Mouse (Mus musculus) CH12.LX (cell line): Measurements from ENCODE around the gene Kif18b. TPM values are rescaled to one million over a fixed set of nuclear protein-coding genes. Genes with fewer than 3 reads are reported as not detected.
A peak's percentile ranks its signal among the peaks of the same experiment; 100 is the strongest.

Source experiments
- DNase-seq: peaks from one replicate; pipeline ENCODE4 v3.0.0-alpha.2; 2013; ENCODE audit errors: extremely low read depth
- H3K27ac ChIP-seq: 2 replicates; pipeline ENCODE4 v1.5.1; 2012; ENCODE audit warnings: low read depth, mild to moderate bottlenecking, control low read depth, moderate library complexity; ENCODE audit not compliant: insufficient read depth
- H3K27me3 ChIP-seq: replicated peaks from 2 replicates; pipeline ENCODE3; 2012; ENCODE audit warnings: inconsistent platforms
- H3K36me3 ChIP-seq, 2 experiments: replicated peaks in 1 of 2; 2 replicates each; pipeline versions ENCODE3 to v1.6.1; 2012; ENCODE audit warnings: inconsistent platforms in 1 of 2, low read length in 1 of 2, mild to moderate bottlenecking in 1 of 2, mixed read lengths in 1 of 2, moderate library complexity in 1 of 2; ENCODE audit not compliant: control insufficient read depth in 1 of 2, insufficient read depth in 1 of 2
- H3K4me1 ChIP-seq, 2 experiments: 2 replicates each; pipeline ENCODE4 v1.6.1; 2012; ENCODE audit warnings: inconsistent platforms in 1 of 2, moderate library complexity in 1 of 2; ENCODE audit not compliant: insufficient read depth in 2 of 2, control insufficient read depth in 1 of 2
- H3K4me2 ChIP-seq: 2 replicates; pipeline ENCODE4 v1.6.1; 2012; ENCODE audit warnings: low read depth, mild to moderate bottlenecking, control low read depth; ENCODE audit not compliant: poor library complexity, insufficient read depth, severe bottlenecking
- H3K4me3 ChIP-seq, 3 experiments: fragments of 150-350 bp in 1 of 3; sonication (generic) in 1 of 3; replicated peaks in 1 of 3; 2 replicates each; pipeline versions ENCODE3 to v1.5.1; 2011 to 2012; ENCODE audit warnings: low read depth in 2 of 3, low read length in 2 of 3, mild to moderate bottlenecking in 2 of 3, moderate library complexity in 2 of 3, control low read depth in 1 of 3, improper control_type of control experiment in 1 of 3, inconsistent platforms in 1 of 3, mixed read lengths in 1 of 3; ENCODE audit not compliant: poor library complexity in 1 of 3
- H3K79me2 ChIP-seq: replicated peaks from 2 replicates; pipeline ENCODE4 v1.6.1; 2012; ENCODE audit warnings: mild to moderate bottlenecking, moderate library complexity; ENCODE audit not compliant: control insufficient read depth, poor library complexity, insufficient read depth, severe bottlenecking; ENCODE audit errors: extremely low read depth
- H3K9ac ChIP-seq: 2 replicates; pipeline ENCODE4 v1.6.1; 2012; ENCODE audit warnings: low read depth, mild to moderate bottlenecking, control low read depth, moderate library complexity; ENCODE audit not compliant: insufficient read depth
- H3K9me3 ChIP-seq: replicated peaks from 2 replicates; pipeline ENCODE3; 2012; ENCODE audit warnings: low read length, inconsistent platforms, mixed read lengths
- CHD1 ChIP-seq: IDR thresholded peaks from 2 replicates; pipeline ENCODE4 v1.6.1; 2012; ENCODE audit warnings: low read depth, low read length, improper control_type of control experiment, inconsistent platforms
- CHD2 ChIP-seq: IDR thresholded peaks from 2 replicates; pipeline ENCODE4 v1.6.1; 2011; ENCODE audit warnings: low read length, improper control_type of control experiment
- CTCF ChIP-seq, 2 experiments: IDR thresholded peaks in 1 of 2; conservative IDR thresholded peaks in 1 of 2; 2 replicates each; pipeline ENCODE4 v1.5.1; 2011 to 2012; ENCODE audit warnings: low read depth in 2 of 2, low read length in 2 of 2, improper control_type of control experiment in 1 of 2, inconsistent platforms in 1 of 2, mild to moderate bottlenecking in 1 of 2, moderate library complexity in 1 of 2
- E2F4 ChIP-seq: IDR thresholded peaks from 2 replicates; pipeline ENCODE4 v1.6.1; 2011; ENCODE audit warnings: low read depth, low read length, improper control_type of control experiment; ENCODE audit not compliant: insufficient replicate concordance
- EP300 ChIP-seq: IDR thresholded peaks from 2 replicates; pipeline ENCODE4 v1.6.1; 2011; ENCODE audit warnings: low read length, improper control_type of control experiment
- GABPA ChIP-seq: IDR thresholded peaks from 2 replicates; pipeline ENCODE4 v1.6.1; 2012; ENCODE audit warnings: low read depth, low read length, improper control_type of control experiment, inconsistent platforms; ENCODE audit not compliant: insufficient replicate concordance
- HCFC1 ChIP-seq: IDR thresholded peaks from 2 replicates; pipeline ENCODE4 v1.6.1; 2012; ENCODE audit warnings: low read depth, mild to moderate bottlenecking, inconsistent platforms, low read length, improper control_type of control experiment
- IRF4 ChIP-seq: IDR thresholded peaks from 2 replicates; pipeline ENCODE4 v1.6.1; 2014; ENCODE audit warnings: low read depth, mild to moderate bottlenecking, inconsistent platforms, low read length, improper control_type of control experiment
- JUN ChIP-seq: IDR thresholded peaks from 2 replicates; pipeline ENCODE4 v1.6.1; 2011; ENCODE audit warnings: low read depth, mild to moderate bottlenecking, low read length, improper control_type of control experiment, moderate library complexity; ENCODE audit not compliant: insufficient read depth
- MAX ChIP-seq: IDR thresholded peaks from 2 replicates; pipeline ENCODE4 v1.6.1; 2011; ENCODE audit warnings: low read length, improper control_type of control experiment
- MEF2A ChIP-seq: IDR thresholded peaks from 2 replicates; pipeline ENCODE4 v1.6.1; 2014; ENCODE audit warnings: low read depth, mild to moderate bottlenecking, inconsistent platforms, low read length, improper control_type of control experiment, borderline replicate concordance
- NELFE ChIP-seq: IDR thresholded peaks from 2 replicates; pipeline ENCODE4 v1.6.1; 2011; ENCODE audit warnings: low read depth, low read length, improper control_type of control experiment
- PAX5 ChIP-seq: IDR thresholded peaks from 2 replicates; pipeline ENCODE4 v1.6.1; 2012; ENCODE audit warnings: low read length, inconsistent platforms, mixed read lengths
- POLR2AphosphoS2 ChIP-seq: IDR thresholded peaks from 2 replicates; pipeline ENCODE4 v1.6.1; 2011; ENCODE audit warnings: low read depth, low read length, improper control_type of control experiment
- RAD21 ChIP-seq: IDR thresholded peaks from 2 replicates; pipeline ENCODE4 v1.6.1; 2011; ENCODE audit warnings: low read depth, mild to moderate bottlenecking, low read length, improper control_type of control experiment, moderate library complexity
- RCOR1 ChIP-seq: conservative IDR thresholded peaks from 2 replicates; pipeline ENCODE4 v1.6.1; 2012; ENCODE audit warnings: low read depth, mild to moderate bottlenecking, inconsistent platforms, low read length, improper control_type of control experiment
- TBP ChIP-seq: conservative IDR thresholded peaks from 2 replicates; pipeline ENCODE4 v1.6.1; 2011; ENCODE audit warnings: low read depth, low read length, improper control_type of control experiment
- TCF12 ChIP-seq: IDR thresholded peaks from 2 replicates; pipeline ENCODE4 v1.6.1; 2014; ENCODE audit warnings: low read depth, mild to moderate bottlenecking, inconsistent platforms, low read length, improper control_type of control experiment
- ZC3H11A ChIP-seq: IDR thresholded peaks from 2 replicates; pipeline ENCODE4 v1.6.1; 2012; ENCODE audit warnings: low read depth, mild to moderate bottlenecking, inconsistent platforms, low read length, improper control_type of control experiment
- ZKSCAN1 ChIP-seq: IDR thresholded peaks from 2 replicates; pipeline ENCODE4 v1.6.1; 2012; ENCODE audit warnings: low read depth, inconsistent platforms, low read length, improper control_type of control experiment, borderline replicate concordance
- ZNF384 ChIP-seq: IDR thresholded peaks from 2 replicates; pipeline ENCODE4 v1.6.1; 2012; ENCODE audit warnings: low read depth, low read length, improper control_type of control experiment, inconsistent platforms
- dilution Hi-C: fragments of 300-500 bp; cut with MboI; formaldehyde crosslinking; loops from 2 replicates; pipeline ENCODE4 v1.14.3; 2020; ENCODE audit warnings: low sequenced_read_pairs; ENCODE audit not compliant: extremely low pct_unique_long_range_greater_than_20kb, extremely low pct_ligation_motif_present
- in situ Hi-C: fragments of 300-500 bp; cut with MboI; formaldehyde crosslinking; loops from 3 replicates; pipeline ENCODE4 v1.14.3; 2019; ENCODE audit warnings: low sequenced_read_pairs, low pct_ligation_motif_present, low pct_unique_long_range_greater_than_20kb, mixed read lengths
- polyA plus RNA-seq: library from polyadenylated mRNA; unstranded; fragments of >175 nt; gene quantifications from 2 replicates; pipeline ENCODE4 v1.2.1, GENCODE M21; 2012; ENCODE audit warnings: low read depth; ENCODE audit not compliant: insufficient read length
- total RNA-seq, 2 experiments: library from RNA; depleted of rRNA; stranded (reverse); fragments of 300-350 nt in 1 of 2; fragments of >200 nt in 1 of 2; gene quantifications; 2 replicates each; pipeline ENCODE4 v1.2.3; 2012 to 2014

Gene Kif18b
- total and polyA plus RNA-seq, 3 experiments = 32.6 to 54.4 (median 54.0) TPM

- Histone ChIP-seq H3K9ac (no peak overlapping the region), H3K79me2 (no peaks in the 10 kb centered on the region), H3K9me3 (no peaks in the 10 kb centered on the region), H3K27ac (no peak overlapping the region), H3K4me1 (peaks cover 12 to 23% of the 10 kb centered on the region in 2 experiments), H3K4me2 (peak overlapping the region; percentile 4; the same call in 1 of the 2 replicates), H3K27me3 (peaks cover 73% of the 10 kb centered on the region), H3K36me3 (no peaks in the 10 kb centered on the region), H3K4me3 (no peak overlapping the region)
- TF ChIP-seq MEF2A (peak; percentile 62; the same call in 1 of the 2 replicates), CTCF (conservative IDR thresholded peaks at IDR 0.05 in 1 of 2, IDR thresholded peaks at IDR 0.05 in 1 of 2; ENCODE audit: low read depth in 2 of 2, low read length in 2 of 2) (no peak), IRF4 (peak; percentile 62; the same call in 1 of the 2 replicates), TCF12 (no peak), EP300 (peak; percentile 35; the same call in 1 of the 2 replicates), GABPA (no peak), POLR2AphosphoS2 (no peak), ZC3H11A (no peak), CHD1 (no peak), E2F4 (no peak), TBP (0 out of 2 replicates have a peak, but pooled peaks have one; percentile 30), JUN (peak; percentile 9; the same call in 1 of the 2 replicates), ZKSCAN1 (no peak), MAX (no peak), HCFC1 (no peak)
- in situ Hi-C loops (no loop called here), dilution Hi-C loops (no loop called here)
- DNase-seq = no peak
These were observed 37.5 kb downstream of the Kif18b start for GRCm38 (mm10) chr11:102887433-102887832.

- no peak within 1 kb of the TSS for H3K27ac ChIP-seq
- no peaks in the 10 kb centered on the region for H3K9me3 ChIP-seq
- no peak for DNase-seq
- TF ChIP-seq PAX5 = no peak
- TF ChIP-seq RAD21 = no peak
- TF ChIP-seq MEF2A = no peak
- no peak for TF ChIP-seq MAX
- TF ChIP-seq CHD1 = no peak
- TF ChIP-seq CHD2 = no peak
- no peak for TF ChIP-seq RCOR1
- no peak for TF ChIP-seq ZNF384
- TF ChIP-seq NELFE = no peak
- H3K9ac ChIP-seq = no peak within 1 kb of the TSS
- dilution Hi-C loops = no loop called here
- H3K4me1 ChIP-seq = peaks cover 12 to 32% of the 10 kb centered on the region in 2 experiments
- H3K4me2 ChIP-seq = no peak within 1 kb of the TSS
- H3K79me2 ChIP-seq = peaks cover 9% of the 10 kb centered on the region
- in situ Hi-C loops = no loop called here
- no peaks in the 10 kb centered on the region for H3K36me3 ChIP-seq
- H3K27me3 ChIP-seq = peaks cover 75% of the 10 kb centered on the region
- no peak within 1 kb of the TSS for H3K4me3 ChIP-seq
These were observed 40.2 kb downstream of the Kif18b start, which contains the start of gene Fam187a for GRCm38 (mm10) chr11:102884616-102885219. Fam187a (plus strand) TSS chr11:102885169.
